Mouse (Mus musculus) embryonic fibroblast, embryonic 13.5 days (primary cell): ENCODE data around the gene Cdca3.

Source experiments
- CTCF ChIP-seq: IDR thresholded peaks from 2 replicates; pipeline ENCODE4 v1.5.1; 2011; ENCODE audit warnings: mild to moderate bottlenecking, control low read depth, low read length, moderate library complexity, borderline replicate concordance; ENCODE audit not compliant: insufficient read depth
- POLR2A ChIP-seq: IDR thresholded peaks from 2 replicates; pipeline ENCODE4 v1.6.1; 2011; ENCODE audit warnings: low read depth, mild to moderate bottlenecking, control low read depth, low read length, moderate library complexity

- no peak for TF ChIP-seq CTCF
- no peak for TF ChIP-seq POLR2A
Measured at GRCm38 (mm10) chr6:124807366-124807765, 22.0 kb upstream of the Cdca3 start.
